Mouse (Mus musculus) heart, postnatal 0 days (tissue): ENCODE measurements at regions not wholly inside any gene's neighbourhood (a gene's known extent, or its start where the extent isn't known, plus 50 kb on each side); places are given as distances from the start of the nearest gene placed in this dataset.

Experiments
- CTCF ChIP-seq: IDR thresholded peaks from 2 replicates; pipeline ENCODE4 v1.5.1; 2016; ENCODE audit warnings: antibody characterized with exemption, control low read depth, low read depth
- EP300 ChIP-seq: IDR thresholded peaks from 2 replicates; pipeline ENCODE4 v1.6.1; 2016; ENCODE audit warnings: antibody characterized with exemption, low read depth

- TF ChIP-seq CTCF (no peak), EP300 (no peak)
Observed at GRCm38 (mm10) chr1:45663882-45664520, 131.0 kb upstream of the Wdr75 start.
